Mouse (Mus musculus) liver, embryonic 14.5 days (tissue): ENCODE data around the gene Cd68. TPM values are rescaled to one million over a fixed set of nuclear protein-coding genes. Genes with fewer than 3 reads are reported as not detected.
A peak's percentile ranks its signal among the peaks of the same experiment; 100 is the strongest.
"Not testable (repeated sequence)": the region's sequence is repeated elsewhere in the genome, so short reads cannot be mapped to it uniquely, and the experiment has no call there.

Experiments used
- ATAC-seq: fragments of 200-750 bp; cut with Nextera tagmentation; 2 replicates; pipeline ENCODE4 v1.8.0; 2017; ENCODE audit warnings: moderate number of reproducible peaks, mild to moderate bottlenecking, moderate library complexity; ENCODE audit not compliant: insufficient read depth
- DNase-seq, 3 experiments: peaks; one replicate each; pipeline ENCODE4 v3.0.0-alpha.2; 2012 to 2013; ENCODE audit warnings: low read depth in 3 of 3, low spot score in 3 of 3
- H3K27ac ChIP-seq: fragments of 300-500 bp; sonication (generic); 2 replicates; pipeline ENCODE4 v1.5.1; 2014; ENCODE audit warnings: moderate library complexity, mild to moderate bottlenecking, control low read depth, inconsistent platforms
- H3K27me3 ChIP-seq: fragments of 300-500 bp; sonication (generic); 2 replicates; pipeline ENCODE4 v1.6.1; 2014; ENCODE audit warnings: mild to moderate bottlenecking, low read length, moderate library complexity; ENCODE audit not compliant: control insufficient read depth, insufficient read depth
- H3K36me3 ChIP-seq: fragments of 300-500 bp; sonication (generic); replicated peaks from 2 replicates; pipeline ENCODE4 v1.6.1; 2014; ENCODE audit warnings: low read depth; ENCODE audit not compliant: control insufficient read depth, insufficient read depth
- H3K4me1 ChIP-seq, 2 experiments: fragments of 200-500 bp in 1 of 2; fragments of 300-500 bp in 1 of 2; sonication (generic) in 1 of 2; replicated peaks; 2 replicates each; pipeline ENCODE4 v1.6.1; 2012 to 2014; ENCODE audit warnings: antibody characterized with exemption in 1 of 2, inconsistent platforms in 1 of 2, low read length in 1 of 2; ENCODE audit not compliant: control insufficient read depth in 2 of 2, insufficient read depth in 2 of 2
- H3K4me2 ChIP-seq: fragments of 300-500 bp; sonication (generic); 2 replicates; pipeline ENCODE4 v1.6.1; 2014; ENCODE audit warnings: low read depth, mild to moderate bottlenecking, control low read depth, moderate library complexity
- H3K4me3 ChIP-seq, 2 experiments: fragments of 200-500 bp in 1 of 2; fragments of 300-500 bp in 1 of 2; sonication (generic) in 1 of 2; 2 replicates each; pipeline ENCODE4 v1.5.1; 2012 to 2014; ENCODE audit warnings: low read depth in 2 of 2, low read length in 2 of 2, mild to moderate bottlenecking in 2 of 2, control low read depth in 1 of 2, inconsistent platforms in 1 of 2, moderate library complexity in 1 of 2; ENCODE audit not compliant: insufficient read depth in 1 of 2
- H3K9ac ChIP-seq: fragments of 300-500 bp; sonication (generic); replicated peaks from 2 replicates; pipeline ENCODE4 v1.6.1; 2014; ENCODE audit warnings: mild to moderate bottlenecking, control low read depth, moderate library complexity
- H3K9me3 ChIP-seq: fragments of 300-500 bp; sonication (generic); 2 replicates; pipeline ENCODE4 v1.6.1; 2016; ENCODE audit warnings: low read length, mixed read lengths; ENCODE audit not compliant: control insufficient read depth
- CTCF ChIP-seq: IDR thresholded peaks from 2 replicates; pipeline ENCODE4 v1.5.1; 2016; ENCODE audit warnings: antibody characterized with exemption, low read depth, control low read depth
- EP300 ChIP-seq: IDR thresholded peaks from 2 replicates; pipeline ENCODE4 v1.6.1; 2016; ENCODE audit warnings: antibody characterized with exemption, low read depth
- WGBS: fragments of 180-500 bp; shearing (Covaris S2); extraction: QIAGEN DNeasy Blood & Tissue Kit; methylation state at CpG from one replicate; pipeline ENCODE4 v1.1.7; 2014; ENCODE audit not compliant: insufficient replicate concordance; 5-methylcytosine and 5-hydroxymethylcytosine counted together
- polyA plus RNA-seq, 2 experiments: library from polyadenylated mRNA; depleted of rRNA in 1 of 2; stranded (reverse) in 1 of 2; unstranded in 1 of 2; fragments of >200 nt; fragmentation: Nextera tagmentation in 1 of 2; extraction: Ambion mirVana in 1 of 2; gene quantifications; 2 replicates each; pipeline versions ENCODE4 v1.2.1 to v1.2.3; 2012 to 2014

Gene Cd68
- polyA plus RNA-seq, 2 experiments = 9.4 to 18.9 TPM

DNA sequence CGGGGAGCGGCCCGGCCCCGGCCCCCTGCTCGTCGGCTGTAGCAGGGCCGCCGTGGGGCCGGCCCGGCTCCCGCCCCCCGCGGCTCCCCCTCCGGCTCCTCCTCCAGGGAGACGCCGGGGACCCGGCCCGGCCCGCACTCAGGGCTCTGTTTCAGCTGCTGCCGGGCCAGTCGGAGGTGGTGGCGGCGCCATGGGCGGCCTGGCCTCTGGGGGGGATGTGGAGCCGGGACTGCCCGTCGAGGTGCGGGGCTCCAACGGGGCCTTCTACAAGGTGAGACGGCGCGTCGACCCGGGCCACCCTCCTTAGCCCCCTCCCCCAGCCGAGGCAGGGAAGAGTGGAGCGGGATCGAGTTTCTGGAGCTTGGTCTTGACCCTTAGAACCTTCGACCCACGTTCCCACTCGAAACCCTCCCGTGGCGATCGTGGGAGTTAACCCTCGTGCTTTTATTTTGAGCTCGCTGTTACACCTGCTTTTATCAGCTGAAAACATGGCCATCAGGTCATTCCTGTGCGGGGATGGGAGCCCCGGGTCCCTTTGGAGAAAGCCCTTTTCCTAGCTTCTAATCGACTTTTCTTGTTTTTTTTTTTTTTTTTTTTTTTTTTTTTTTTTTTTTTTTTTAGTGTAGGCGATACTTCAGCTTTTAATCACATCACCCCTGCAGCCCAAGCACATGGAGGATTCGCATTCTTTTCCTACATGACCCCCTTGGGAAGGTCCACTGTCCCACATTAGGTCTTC, 32.7 kb downstream of the Cd68 start:
- Histone ChIP-seq H3K9ac (peak overlapping the region; percentile 92), H3K27me3 (no peaks in the 10 kb centered on the region), H3K4me1 (peaks cover 20 to 21% of the 10 kb centered on the region in 2 experiments), H3K4me2 (peak overlapping the region; percentile 91), H3K9me3 (no peaks in the 10 kb centered on the region), H3K27ac (peak overlapping the region; percentile 79), H3K4me3 (peak overlapping the region; percentile 85 to 97), H3K36me3 (peaks cover 2% of the 10 kb centered on the region; the same call in 1 of the 2 replicates)
- no peak for TF ChIP-seq CTCF
- no peak for TF ChIP-seq EP300
- under 1% methylated on average over 40 of the region's 50 CpGs for WGBS
- DNase-seq (no peak), ATAC-seq (peak; percentile 64)

DNA sequence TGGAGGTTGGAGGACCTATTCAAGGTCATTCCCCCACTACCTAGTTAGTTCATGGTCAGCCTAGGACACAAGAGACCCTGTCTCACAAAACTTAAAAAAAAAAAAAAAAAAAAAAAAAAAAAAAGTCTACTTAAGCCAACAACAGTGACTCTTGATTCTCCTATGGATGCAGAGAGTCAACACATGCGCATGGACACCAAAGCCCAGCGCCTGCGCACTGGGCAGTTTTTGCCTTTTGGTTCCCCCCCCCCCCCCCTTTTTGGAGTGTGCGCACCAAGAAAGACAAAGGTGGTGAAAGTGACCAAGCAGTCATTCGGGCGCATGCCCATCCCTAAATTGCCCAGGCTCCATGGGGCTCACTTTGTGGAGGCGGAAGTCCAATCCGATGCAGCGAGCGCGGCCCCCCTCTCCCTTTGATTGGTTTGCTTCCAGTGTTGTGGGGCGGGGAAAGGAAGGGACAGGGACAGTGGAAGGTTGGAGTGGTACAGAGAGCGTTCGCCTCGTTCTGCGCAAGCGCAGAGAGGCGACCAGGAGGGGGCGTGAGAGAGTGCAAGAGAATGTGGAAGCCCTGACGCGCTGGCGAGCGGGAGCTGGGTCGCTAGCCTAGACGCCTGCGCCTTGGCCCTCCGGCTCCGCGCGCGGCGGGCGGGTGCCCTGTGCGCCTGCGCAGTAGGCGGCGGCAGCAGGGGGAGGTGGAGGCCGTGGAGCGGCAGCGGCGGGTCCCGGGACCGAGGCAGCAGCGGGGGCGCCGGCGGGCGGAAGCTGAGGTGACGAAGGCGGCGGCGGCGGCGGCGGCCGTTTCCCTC, 33.5 kb downstream of the Cd68 start, which contains the start of gene Fxr2:
Fxr2 (plus strand) TSS at position 707 of the 806 bp plus-strand sequence.
- peak within 1 kb of the TSS; percentile 92 for H3K9ac ChIP-seq
- H3K27me3 ChIP-seq = no peaks in the 10 kb centered on the region
- WGBS = under 1% methylated on average over 55 of the region's 56 CpGs
- H3K36me3 ChIP-seq = no peaks in the 10 kb centered on the region; the same call in 1 of the 2 replicates
- peaks cover 20 to 21% of the 10 kb centered on the region in 2 experiments for H3K4me1 ChIP-seq
- ATAC-seq (peak; percentile 96), DNase-seq (peak; percentile 99 to 100 (median 99))
- peak within 1 kb of the TSS; percentile 85 to 97 for H3K4me3 ChIP-seq
- no peaks in the 10 kb centered on the region for H3K9me3 ChIP-seq
- H3K4me2 ChIP-seq = peak within 1 kb of the TSS; percentile 91
- peak within 1 kb of the TSS; percentile 79 for H3K27ac ChIP-seq
- peak; percentile 94 for TF ChIP-seq CTCF
- TF ChIP-seq EP300 = no peak

DNA sequence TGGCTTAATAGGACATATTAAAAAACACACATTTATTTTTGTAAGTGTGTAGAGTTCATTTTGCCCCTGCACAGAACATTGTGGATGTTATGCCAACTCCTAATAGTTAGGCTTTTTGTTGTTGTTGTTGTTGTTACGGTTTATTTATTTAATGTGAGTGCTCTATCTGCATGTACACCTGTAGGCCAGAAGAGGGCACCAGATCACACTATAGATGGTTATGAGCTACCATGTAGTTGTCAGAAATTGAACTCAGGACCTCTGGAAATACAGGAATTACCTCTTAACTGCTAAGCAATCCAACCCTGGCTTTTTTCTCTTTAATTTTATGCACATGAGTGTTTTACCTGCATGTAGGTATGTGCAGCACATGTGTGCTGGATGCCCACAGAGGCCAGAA, 36.2 kb downstream of the Cd68 start:
- Histone ChIP-seq H3K27me3 (no peaks in the 10 kb centered on the region), H3K27ac (no peak overlapping the region), H3K9me3 (no peaks in the 10 kb centered on the region), H3K9ac (no peak overlapping the region), H3K4me2 (no peak overlapping the region), H3K36me3 (no peaks in the 10 kb centered on the region; the same call in 1 of the 2 replicates), H3K4me1 (peaks cover 11 to 12% of the 10 kb centered on the region in 2 experiments), H3K4me3 (no peak overlapping the region)
- DNase-seq = no peak
- no peak for ATAC-seq
- peak; percentile 74 for TF ChIP-seq CTCF
- no peak for TF ChIP-seq EP300
- WGBS = 61% methylated on average over 1 of the region's 1 CpGs

DNA sequence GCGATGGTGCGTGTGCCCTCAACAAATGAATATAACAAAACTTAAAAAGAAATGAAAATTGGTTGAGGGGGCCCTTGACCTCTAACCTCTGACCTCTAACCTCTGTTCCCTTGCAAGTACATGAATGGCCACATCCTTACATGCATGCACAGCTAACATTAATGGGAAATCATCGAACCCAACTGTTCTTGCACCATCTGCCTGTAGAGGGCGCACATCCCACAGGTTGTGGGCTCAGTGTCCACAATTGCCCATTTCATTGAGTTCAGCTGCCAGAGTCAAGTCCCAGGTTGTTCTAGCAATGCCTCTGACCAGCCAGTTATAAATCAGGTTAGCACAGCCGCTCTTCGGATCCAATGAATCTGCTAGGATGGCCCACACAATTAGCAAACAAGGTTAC, 37.7 kb downstream of the Cd68 start:
- Histone ChIP-seq H3K27ac (no peak overlapping the region), H3K4me2 (no peak overlapping the region), H3K9ac (no peak overlapping the region), H3K36me3 (no peaks in the 10 kb centered on the region), H3K4me3 (no peak overlapping the region), H3K27me3 (no peaks in the 10 kb centered on the region), H3K4me1 (peaks cover 3 to 5% of the 10 kb centered on the region in 2 experiments; a peak in 3 of 4 replicates), H3K9me3 (no peaks in the 10 kb centered on the region)
- peak; percentile 62 to 74 (median 70) for DNase-seq
- TF ChIP-seq EP300 (no peak), CTCF (peak; percentile 99)
- ATAC-seq = no peak
- 29% methylated on average over 6 of the region's 6 CpGs for WGBS

DNA sequence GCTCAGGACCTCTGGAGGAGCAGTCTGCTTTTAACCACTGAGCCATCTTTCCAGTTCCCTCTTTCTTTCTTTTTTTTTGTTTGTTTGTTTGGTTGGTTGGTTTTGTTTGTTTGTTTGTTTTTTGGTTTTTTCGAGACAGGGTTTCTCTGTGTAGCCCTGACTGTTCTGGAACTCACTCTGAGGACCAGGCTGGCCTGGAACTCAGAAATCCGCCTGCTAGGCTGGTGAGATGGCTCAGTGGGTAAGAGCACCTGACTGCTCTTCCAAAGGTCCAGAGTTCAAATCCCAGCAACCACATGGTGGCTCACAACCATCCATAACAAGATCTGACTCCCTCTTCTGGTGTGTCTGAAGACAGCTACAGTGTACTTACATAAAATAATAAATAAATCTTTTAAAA, 41.6 kb downstream of the Cd68 start:
- not testable (repeated sequence) for H3K27me3 ChIP-seq, H3K4me2 ChIP-seq, H3K9ac ChIP-seq, H3K27ac ChIP-seq, ATAC-seq, H3K9me3 ChIP-seq, H3K4me3 ChIP-seq, H3K36me3 ChIP-seq, DNase-seq
- peaks cover 16 to 23% of the 10 kb centered on the region in 2 experiments for H3K4me1 ChIP-seq
- WGBS = 67% methylated on average over 2 of the region's 2 CpGs
